Mouse (Mus musculus): ENCODE measurements at regions not wholly inside any gene's neighbourhood (a gene's known extent, or its start where the extent isn't known, plus 50 kb on each side); places are given as distances from the start of the nearest gene placed in this dataset.

DNA sequence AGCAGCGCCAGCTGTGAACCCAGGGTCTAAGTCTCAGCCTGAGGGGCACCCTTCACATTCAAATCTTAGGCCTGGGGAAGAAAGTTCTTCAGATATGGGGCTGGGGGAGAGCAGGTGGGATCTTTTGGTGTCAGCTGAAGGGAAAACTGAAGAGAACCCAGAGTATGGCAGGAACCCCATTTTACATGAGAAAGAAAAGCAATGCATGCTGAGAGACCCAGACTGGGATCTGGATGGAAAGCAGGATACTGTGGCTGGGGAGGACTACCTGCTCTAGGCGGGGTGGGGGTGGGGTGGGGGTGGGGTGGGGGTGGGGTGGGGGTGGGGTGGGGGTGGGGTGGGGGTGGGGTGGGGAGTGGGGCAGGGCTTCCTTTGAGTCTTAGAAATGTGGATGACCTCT, 115.2 kb upstream of the Spon1 start:
- TF ChIP-seq CTCF (conservative IDR thresholded peaks at IDR 0.05; ENCODE audit: insufficient read depth, insufficient read length, low read depth, low read length) (no peak), POLR2A (IDR thresholded peaks at IDR 0.05; ENCODE audit: low read depth, low read length) (no peak)
